Mouse (Mus musculus) cortical plate, adult 2 months (tissue): ENCODE measurements around the gene Ugt2a2.
"Not testable (repeated sequence)": the region's sequence is repeated elsewhere in the genome, so short reads cannot be mapped to it uniquely, and the experiment has no call there.

Experiments
- CTCF ChIP-seq: fragments of 200-500 bp; IDR thresholded peaks from 2 replicates; pipeline ENCODE4 v1.5.1; 2011; ENCODE audit warnings: mild to moderate bottlenecking, control low read depth, low read length; ENCODE audit not compliant: insufficient read depth; ENCODE audit errors: extremely low read depth
- POLR2A ChIP-seq: fragments of 200-500 bp; IDR thresholded peaks from 2 replicates; pipeline ENCODE4 v1.6.1; 2011; ENCODE audit warnings: mild to moderate bottlenecking, low read length, control low read depth; ENCODE audit not compliant: insufficient read depth; ENCODE audit errors: extremely low read depth

GRCm38 (mm10) chr5:87486706-87487105, 4.6 kb upstream of the Ugt2a2 start, which contains the start of gene Gm43638:
- not testable (repeated sequence) for TF ChIP-seq CTCF, POLR2A
